Mouse (Mus musculus) heart, embryonic 11.5 days (tissue): Measurements from ENCODE around the gene Trim71. TPM values are rescaled to one million over a fixed set of nuclear protein-coding genes. Genes with fewer than 3 reads are reported as not detected.
A peak's percentile ranks its signal among the peaks of the same experiment; 100 is the strongest.

Experiments
- ATAC-seq: fragments of 200-750 bp; cut with Nextera tagmentation; replicated peaks from 2 replicates; pipeline ENCODE4 v1.8.0; 2017; ENCODE audit warnings: moderate library complexity; ENCODE audit not compliant: insufficient number of reproducible peaks, low FRiP score, low TSS enrichment
- H3K27ac ChIP-seq: fragments of 300-500 bp; sonication (generic); 2 replicates; pipeline ENCODE4 v1.5.1; 2014; ENCODE audit warnings: mild to moderate bottlenecking, low read depth, low read length
- H3K27me3 ChIP-seq: fragments of 300-500 bp; sonication (generic); 2 replicates; pipeline ENCODE4 v1.6.1; 2014; ENCODE audit warnings: mild to moderate bottlenecking, low read length, mixed read lengths; ENCODE audit not compliant: control insufficient read depth, insufficient read depth
- H3K36me3 ChIP-seq: fragments of 300-500 bp; sonication (generic); 2 replicates; pipeline ENCODE4 v1.6.1; 2014; ENCODE audit warnings: mild to moderate bottlenecking, low read length, moderate library complexity, mixed read lengths; ENCODE audit not compliant: control insufficient read depth, insufficient read depth
- H3K4me1 ChIP-seq: fragments of 300-500 bp; sonication (generic); 2 replicates; pipeline ENCODE4 v1.6.1; 2014; ENCODE audit warnings: low read length; ENCODE audit not compliant: control insufficient read depth, insufficient read depth
- H3K4me2 ChIP-seq: fragments of 300-500 bp; sonication (generic); 2 replicates; pipeline ENCODE4 v1.6.1; 2014; ENCODE audit warnings: mild to moderate bottlenecking, moderate library complexity
- H3K4me3 ChIP-seq: fragments of 300-500 bp; sonication (generic); 2 replicates; pipeline ENCODE4 v1.5.1; 2014; ENCODE audit warnings: low read depth, low read length
- H3K9ac ChIP-seq: fragments of 300-500 bp; sonication (generic); 2 replicates; pipeline ENCODE4 v1.6.1; 2014; ENCODE audit warnings: mild to moderate bottlenecking, low read depth, low read length, moderate library complexity
- H3K9me3 ChIP-seq: fragments of 300-500 bp; sonication (generic); replicated peaks from 2 replicates; pipeline ENCODE4 v1.6.1; 2016; ENCODE audit warnings: low read length; ENCODE audit not compliant: control insufficient read depth
- WGBS: fragments of 180-500 bp; shearing (Covaris S2); extraction: QIAGEN DNeasy Blood & Tissue Kit; methylation state at CpG from one replicate; pipeline ENCODE4 v1.1.7; 2014; ENCODE audit not compliant: insufficient replicate concordance; 5-methylcytosine and 5-hydroxymethylcytosine counted together
- polyA plus RNA-seq: library from polyadenylated mRNA; unstranded; fragments of >200 nt; fragmentation: Nextera tagmentation; extraction: Ambion mirVana; gene quantifications from 2 replicates; pipeline ENCODE4 v1.2.1, GENCODE M21; 2014

Trim71 gene
- polyA plus RNA-seq, 1 experiment from 2014 or later: 1.1 TPM

DNA sequence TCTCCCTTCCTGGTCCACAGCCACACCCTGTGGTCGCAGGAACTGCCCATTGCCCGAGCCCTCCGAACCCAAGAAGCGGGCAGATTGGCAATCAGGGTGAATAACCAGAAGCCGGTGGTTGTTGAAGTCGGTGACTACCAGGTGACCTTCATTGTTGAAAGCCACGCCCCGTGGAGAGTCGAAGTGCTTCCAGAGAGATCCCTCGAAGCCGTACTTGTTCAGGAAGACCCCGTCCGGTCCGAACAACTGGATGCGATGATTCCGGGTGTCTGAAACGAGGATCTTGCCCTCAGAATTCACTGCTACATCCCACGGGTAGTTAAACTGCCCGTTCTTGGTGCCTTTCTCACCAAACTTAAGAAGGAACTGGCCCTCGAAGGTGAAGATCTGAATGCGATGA lies 51.3 kb downstream of the Trim71 start:
- ATAC-seq: no peak
- Histone ChIP-seq H3K27ac (no peak overlapping the region), H3K9ac (no peak overlapping the region), H3K4me2 (no peak overlapping the region), H3K36me3 (peaks cover 20% of the 10 kb centered on the region), H3K4me3 (no peak overlapping the region), H3K27me3 (no peaks in the 10 kb centered on the region), H3K9me3 (peaks cover 7% of the 10 kb centered on the region), H3K4me1 (peaks cover 11% of the 10 kb centered on the region)
- WGBS: 94% methylated on average over 21 of the region's 21 CpGs

DNA sequence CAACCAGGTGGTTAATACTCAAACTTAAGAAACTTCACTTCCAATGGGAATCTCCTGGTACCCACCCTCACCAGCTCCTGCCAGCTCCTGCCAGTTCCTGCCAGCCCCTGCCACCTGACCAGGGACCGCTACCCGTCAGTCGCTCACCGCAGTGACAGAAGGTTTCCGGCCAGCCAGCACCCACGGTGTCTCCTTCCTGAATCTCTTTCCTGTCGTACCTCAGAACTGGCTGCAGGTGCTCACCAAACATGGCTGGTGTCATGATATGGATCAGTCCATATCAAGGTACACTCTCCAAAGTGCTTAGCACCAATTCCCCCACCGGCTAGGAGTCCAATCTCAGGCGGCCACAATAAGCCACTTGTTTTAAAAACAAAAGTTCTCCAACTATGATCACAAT lies 54.4 kb downstream of the Trim71 start:
- peaks cover 7% of the 10 kb centered on the region for H3K9me3 ChIP-seq
- no peak overlapping the region for H3K9ac ChIP-seq
- no peak overlapping the region for H3K27ac ChIP-seq
- H3K27me3 ChIP-seq: no peaks in the 10 kb centered on the region
- no peak overlapping the region for H3K4me2 ChIP-seq
- no peak overlapping the region for H3K4me3 ChIP-seq
- no peak for ATAC-seq
- peaks cover 20% of the 10 kb centered on the region for H3K36me3 ChIP-seq
- WGBS: 89% methylated on average over 9 of the region's 9 CpGs
- no peaks in the 10 kb centered on the region for H3K4me1 ChIP-seq

DNA sequence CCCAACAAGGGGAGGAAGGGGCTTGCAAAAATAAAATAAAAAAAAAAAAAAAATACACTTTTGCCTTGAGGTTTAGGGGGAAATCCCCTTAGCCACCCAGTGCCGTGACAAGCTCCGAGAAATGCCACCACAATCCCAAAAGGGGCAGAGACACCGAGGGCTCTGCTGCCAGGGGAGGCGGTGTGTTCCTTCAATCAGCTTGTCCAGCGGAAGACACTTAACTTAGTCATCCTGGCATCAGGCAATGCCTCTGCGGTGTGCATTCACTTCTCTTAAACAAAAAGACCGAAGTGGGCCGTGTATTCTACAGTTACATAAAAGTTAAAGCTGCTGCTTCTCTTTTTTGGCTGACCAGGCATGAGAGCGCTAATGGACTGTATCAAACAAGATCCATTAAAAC lies 56.7 kb downstream of the Trim71 start:
- Histone ChIP-seq H3K9me3 (no peaks in the 10 kb centered on the region), H3K27ac (no peak overlapping the region), H3K4me2 (no peak overlapping the region), H3K4me3 (no peak overlapping the region), H3K4me1 (peaks cover 7% of the 10 kb centered on the region), H3K36me3 (peaks cover 2% of the 10 kb centered on the region; the same call in 1 of the 2 replicates), H3K27me3 (no peaks in the 10 kb centered on the region), H3K9ac (no peak overlapping the region)
- ATAC-seq: no peak
- WGBS: 88% methylated on average over 9 of the region's 9 CpGs

DNA sequence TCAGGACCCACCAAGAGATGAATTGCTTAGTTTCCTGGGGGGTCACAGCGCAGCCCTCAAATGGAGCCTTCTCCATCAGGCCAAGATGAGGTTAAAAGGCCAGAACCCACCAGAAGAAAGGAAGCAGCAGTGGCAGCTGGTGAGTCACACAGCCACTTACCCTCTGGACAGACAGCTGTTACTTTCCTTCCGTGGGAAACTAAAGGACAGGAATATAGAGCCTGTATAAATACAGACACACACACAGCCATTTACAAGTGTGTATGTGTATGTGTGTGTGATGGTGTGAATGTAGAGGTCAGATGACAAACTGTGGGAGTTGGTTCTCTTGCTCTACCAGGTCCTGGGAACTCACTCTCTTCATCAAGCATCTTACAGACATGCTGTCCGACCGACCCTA lies 57.6 kb downstream of the Trim71 start:
- Histone ChIP-seq H3K4me2 (no peak overlapping the region), H3K9me3 (no peaks in the 10 kb centered on the region), H3K4me1 (peaks cover 7% of the 10 kb centered on the region), H3K27me3 (no peaks in the 10 kb centered on the region), H3K9ac (no peak overlapping the region), H3K36me3 (no peaks in the 10 kb centered on the region), H3K4me3 (no peak overlapping the region), H3K27ac (no peak overlapping the region)
- no peak for ATAC-seq
- 67% methylated on average over 4 of the region's 4 CpGs for WGBS

DNA sequence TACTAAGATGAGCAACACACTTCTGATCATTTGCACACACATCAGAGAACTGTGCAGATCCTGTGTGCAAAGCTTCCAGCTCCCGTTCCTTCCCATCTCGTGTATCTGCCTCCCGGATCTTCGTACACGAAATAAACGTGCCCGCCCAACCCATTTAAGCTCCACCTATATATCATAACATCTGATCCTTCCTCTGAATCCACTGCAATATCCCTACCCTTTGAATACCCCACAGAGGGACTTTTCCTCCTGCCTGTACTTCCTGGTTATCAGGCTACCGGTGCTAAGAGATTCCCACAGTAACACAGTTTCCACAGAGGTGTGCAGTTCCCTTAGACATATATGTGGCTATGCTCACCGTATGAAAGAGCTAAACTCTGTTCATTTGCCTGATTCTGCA lies 59.4 kb downstream of the Trim71 start, which contains the start of gene Ccr4:
Ccr4 (minus strand) TSS at position 101 of the 400 bp plus-strand sequence.
- no peak within 1 kb of the TSS for H3K9ac ChIP-seq
- ATAC-seq: no peak
- peaks cover 7% of the 10 kb centered on the region for H3K4me1 ChIP-seq
- 85% methylated on average over 9 of the region's 9 CpGs for whole genome bisulfite sequencing
- H3K4me3 ChIP-seq: no peak within 1 kb of the TSS
- H3K27ac ChIP-seq: no peak within 1 kb of the TSS
- H3K36me3 ChIP-seq: no peaks in the 10 kb centered on the region
- H3K4me2 ChIP-seq: no peak within 1 kb of the TSS
- no peaks in the 10 kb centered on the region for H3K9me3 ChIP-seq
- no peaks in the 10 kb centered on the region for H3K27me3 ChIP-seq

DNA sequence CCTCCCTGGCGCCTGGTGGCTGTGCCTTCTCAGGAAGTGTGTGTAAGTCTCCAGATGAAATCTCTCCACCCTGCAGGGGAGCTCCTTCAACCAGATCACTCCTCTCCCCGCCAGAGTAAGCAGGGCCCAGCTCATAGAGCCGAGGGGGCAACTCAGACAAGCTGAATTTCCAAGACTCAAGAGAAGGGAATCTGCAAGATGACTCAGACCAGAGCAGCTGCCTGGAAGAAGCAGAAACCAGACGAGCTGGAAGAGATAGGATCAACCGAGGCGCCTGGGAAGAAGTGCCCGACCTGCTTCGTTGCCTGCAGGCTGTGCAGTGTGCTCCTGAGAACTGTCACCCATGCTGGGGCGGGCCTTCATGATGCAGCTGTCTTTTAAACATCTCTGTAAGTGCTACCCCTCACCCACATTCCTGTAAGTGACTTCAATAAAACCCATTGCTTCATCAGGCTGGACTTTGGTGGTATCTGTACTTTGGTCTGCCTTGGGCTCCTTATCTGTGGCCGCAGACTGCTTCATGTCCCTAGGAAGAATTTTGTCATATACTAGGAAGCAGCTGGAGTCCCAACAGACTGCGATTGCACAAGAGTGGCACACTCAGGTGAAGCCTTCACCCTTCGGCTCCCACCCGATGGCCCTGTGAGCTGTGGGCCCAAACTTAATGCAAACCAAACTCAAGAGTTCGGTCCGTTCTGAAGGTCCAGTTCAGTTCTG lies 61.3 kb downstream of the Trim71 start:
- Histone ChIP-seq H3K9ac (peak overlapping the region; percentile 29), H3K4me1 (peaks cover 7% of the 10 kb centered on the region), H3K9me3 (no peaks in the 10 kb centered on the region), H3K36me3 (no peaks in the 10 kb centered on the region), H3K27ac (no peak overlapping the region), H3K4me3 (no peak overlapping the region), H3K4me2 (peak overlapping the region; percentile 19; the same call in 1 of the 2 replicates), H3K27me3 (no peaks in the 10 kb centered on the region)
- WGBS: 37% methylated on average over 15 of the region's 15 CpGs
- ATAC-seq: no peak

DNA sequence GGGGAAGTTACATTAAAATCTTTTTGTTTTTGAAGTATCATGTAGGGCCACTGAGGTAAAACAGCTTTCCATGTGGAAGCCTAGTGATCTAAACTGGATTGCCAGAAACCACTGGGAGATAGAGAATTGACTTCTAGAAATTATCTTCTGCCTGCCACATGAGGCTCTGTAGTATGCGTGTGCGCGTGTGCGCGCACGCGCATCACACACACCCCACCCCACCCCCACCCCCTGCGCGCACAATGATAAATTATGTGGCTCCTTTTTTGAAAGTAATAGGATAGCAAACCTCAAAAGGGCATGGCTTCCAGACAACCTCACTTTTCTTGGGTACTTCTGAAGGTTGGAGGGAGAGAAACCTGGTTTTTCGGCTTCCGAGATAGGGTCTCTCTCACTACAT lies 62.3 kb downstream of the Trim71 start:
- WGBS: 90% methylated on average over 11 of the region's 11 CpGs
- no peaks in the 10 kb centered on the region for H3K27me3 ChIP-seq
- no peaks in the 10 kb centered on the region for H3K36me3 ChIP-seq
- no peak overlapping the region for H3K4me3 ChIP-seq
- peaks cover 7% of the 10 kb centered on the region for H3K4me1 ChIP-seq
- H3K9me3 ChIP-seq: no peaks in the 10 kb centered on the region
- no peak overlapping the region for H3K9ac ChIP-seq
- H3K27ac ChIP-seq: no peak overlapping the region
- no peak overlapping the region for H3K4me2 ChIP-seq
- ATAC-seq: no peak

DNA sequence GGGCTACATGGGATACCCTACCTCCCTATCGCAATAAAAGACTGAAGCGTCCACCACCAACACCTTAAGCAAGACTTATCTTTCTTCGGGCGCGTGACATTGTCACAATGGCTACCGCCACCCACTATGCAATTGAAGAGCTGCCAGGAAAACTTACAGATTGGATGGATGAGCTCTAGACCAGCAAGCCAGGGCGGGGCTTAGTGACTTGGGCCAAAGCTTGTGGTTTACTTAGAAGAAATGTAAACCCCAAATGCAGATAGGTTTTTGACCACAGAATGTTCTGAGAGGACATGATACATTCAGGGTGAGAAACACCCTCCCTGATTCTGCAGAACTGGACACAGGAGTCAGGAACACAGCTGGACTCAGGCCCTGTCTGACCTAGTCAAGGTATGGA lies 63.1 kb downstream of the Trim71 start:
- Histone ChIP-seq H3K4me2 (no peak overlapping the region), H3K27ac (no peak overlapping the region), H3K4me3 (no peak overlapping the region), H3K4me1 (peaks cover 7% of the 10 kb centered on the region), H3K36me3 (no peaks in the 10 kb centered on the region), H3K9me3 (no peaks in the 10 kb centered on the region), H3K27me3 (no peaks in the 10 kb centered on the region), H3K9ac (no peak overlapping the region)
- ATAC-seq: no peak
- 85% methylated on average over 7 of the region's 7 CpGs for WGBS
